Mouse (Mus musculus) limb, embryonic 11.5 days (tissue): Measurements from ENCODE around the gene Pak1ip1. TPM values are rescaled to one million over a fixed set of nuclear protein-coding genes. Genes with fewer than 3 reads are reported as not detected.

Source experiments
- ATAC-seq: fragments of 200-750 bp; cut with Nextera tagmentation; 2 replicates; pipeline ENCODE4 v1.8.0; 2017; ENCODE audit warnings: low read depth; ENCODE audit not compliant: insufficient number of reproducible peaks, low FRiP score, low TSS enrichment
- DNase-seq: peaks from one replicate; pipeline ENCODE4 v3.0.0-alpha.2; 2015; ENCODE audit warnings: low spot score
- H3K27ac ChIP-seq: fragments of 300-500 bp; sonication (generic); replicated peaks from 2 replicates; pipeline ENCODE4 v1.5.1; 2014; ENCODE audit warnings: low read depth, mild to moderate bottlenecking, low read length
- H3K27me3 ChIP-seq: fragments of 300-500 bp; sonication (generic); 2 replicates; pipeline ENCODE4 v1.6.1; 2014; ENCODE audit warnings: mild to moderate bottlenecking, low read length, mixed read lengths; ENCODE audit not compliant: control insufficient read depth, insufficient read depth
- H3K36me3 ChIP-seq: fragments of 300-500 bp; sonication (generic); 2 replicates; pipeline ENCODE4 v1.6.1; 2014; ENCODE audit warnings: mild to moderate bottlenecking, low read length, moderate library complexity, mixed read lengths; ENCODE audit not compliant: control insufficient read depth, insufficient read depth
- H3K4me1 ChIP-seq: fragments of 300-500 bp; sonication (generic); 2 replicates; pipeline ENCODE4 v1.6.1; 2014; ENCODE audit warnings: low read length, mixed read lengths; ENCODE audit not compliant: control insufficient read depth, insufficient read depth
- H3K4me2 ChIP-seq: fragments of 300-500 bp; sonication (generic); 2 replicates; pipeline ENCODE4 v1.6.1; 2014; ENCODE audit warnings: low read depth, mild to moderate bottlenecking, moderate library complexity; ENCODE audit not compliant: severe bottlenecking
- H3K4me3 ChIP-seq: fragments of 300-500 bp; sonication (generic); 2 replicates; pipeline ENCODE4 v1.5.1; 2014; ENCODE audit warnings: low read depth, low read length
- H3K9ac ChIP-seq: fragments of 300-500 bp; sonication (generic); 2 replicates; pipeline ENCODE4 v1.6.1; 2014; ENCODE audit warnings: mild to moderate bottlenecking, low read length
- H3K9me3 ChIP-seq: fragments of 300-500 bp; sonication (generic); 2 replicates; pipeline ENCODE4 v1.6.1; 2016; ENCODE audit warnings: low read length; ENCODE audit not compliant: control insufficient read depth
- WGBS: fragments of 180-500 bp; shearing (Covaris S2); extraction: QIAGEN DNeasy Blood & Tissue Kit; methylation state at CpG from one replicate; pipeline ENCODE4 v1.1.7; 2014; 5-methylcytosine and 5-hydroxymethylcytosine counted together
- polyA plus RNA-seq: library from polyadenylated mRNA; unstranded; fragments of >200 nt; fragmentation: Nextera tagmentation; extraction: Ambion mirVana; gene quantifications from 2 replicates; pipeline ENCODE4 v1.2.1, GENCODE M21; 2014

The Pak1ip1 gene
- polyA plus RNA-seq, 1 experiment from 2014 or later: 65.1 TPM

GRCm38 (mm10) chr13:41016797-41017405 is 16.1 kb downstream of the Pak1ip1 start:
- no peak for ATAC-seq
- Histone ChIP-seq H3K9me3 (no peaks in the 10 kb centered on the region), H3K27ac (peak overlapping the region; percentile 62), H3K4me1 (peaks cover 5% of the 10 kb centered on the region), H3K4me2 (peak overlapping the region; percentile 66), H3K36me3 (peaks cover 17% of the 10 kb centered on the region), H3K4me3 (peak overlapping the region; percentile 69), H3K27me3 (no peaks in the 10 kb centered on the region), H3K9ac (peak overlapping the region; percentile 76)
- no peak for DNase-seq
- WGBS: 52% methylated on average over 12 of the region's 12 CpGs

- ATAC-seq (peak; percentile 33; the same call in 1 of the 2 replicates), DNase-seq (no peak)
- Histone ChIP-seq H3K4me1 (peaks cover 5% of the 10 kb centered on the region), H3K9ac (no peak overlapping the region), H3K27me3 (no peaks in the 10 kb centered on the region), H3K9me3 (no peaks in the 10 kb centered on the region), H3K36me3 (peaks cover 13% of the 10 kb centered on the region), H3K4me3 (no peak overlapping the region), H3K4me2 (no peak overlapping the region), H3K27ac (no peak overlapping the region)
- 88% methylated on average over 4 of the region's 4 CpGs for WGBS
These were observed 17.0 kb downstream of the Pak1ip1 start for GRCm38 (mm10) chr13:41017832-41018231.

GRCm38 (mm10) chr13:41018236-41018635 is 17.4 kb downstream of the Pak1ip1 start:
- no peak overlapping the region for H3K9ac ChIP-seq
- 94% methylated on average over 9 of the region's 9 CpGs for WGBS
- H3K4me1 ChIP-seq: peaks cover 5% of the 10 kb centered on the region
- H3K27ac ChIP-seq: no peak overlapping the region
- H3K4me3 ChIP-seq: no peak overlapping the region
- H3K36me3 ChIP-seq: peaks cover 10% of the 10 kb centered on the region
- H3K4me2 ChIP-seq: peak overlapping the region; percentile 10; the same call in 1 of the 2 replicates
- H3K9me3 ChIP-seq: no peaks in the 10 kb centered on the region
- DNase-seq (no peak), ATAC-seq (no peak)
- no peaks in the 10 kb centered on the region for H3K27me3 ChIP-seq

GRCm38 (mm10) chr13:41018756-41019591 is 18.2 kb downstream of the Pak1ip1 start:
- H3K27me3 ChIP-seq: no peaks in the 10 kb centered on the region
- no peak for ATAC-seq
- H3K4me2 ChIP-seq: no peak overlapping the region

GRCm38 (mm10) chr13:41020494-41020893 is 19.7 kb downstream of the Pak1ip1 start:
- Histone ChIP-seq H3K4me2 (no peak overlapping the region), H3K9me3 (no peaks in the 10 kb centered on the region), H3K36me3 (peaks cover 7% of the 10 kb centered on the region), H3K4me1 (peaks cover 5% of the 10 kb centered on the region), H3K27me3 (no peaks in the 10 kb centered on the region), H3K4me3 (no peak overlapping the region), H3K9ac (no peak overlapping the region), H3K27ac (no peak overlapping the region)
- DNase-seq: no peak
- 71% methylated on average over 7 of the region's 7 CpGs for WGBS
- ATAC-seq: no peak

More at GRCm38 (mm10) chr13:41018756-41019591, 18.2 kb downstream of the Pak1ip1 start:
- H3K4me3 ChIP-seq: no peak overlapping the region
- no peaks in the 10 kb centered on the region for H3K9me3 ChIP-seq
- no peak overlapping the region for H3K9ac ChIP-seq
- peaks cover 5% of the 10 kb centered on the region for H3K4me1 ChIP-seq
- DNase-seq: no peak
- H3K36me3 ChIP-seq: peaks cover 8% of the 10 kb centered on the region
- H3K27ac ChIP-seq: no peak overlapping the region
- 94% methylated on average over 13 of the region's 13 CpGs for WGBS

- Histone ChIP-seq H3K4me1 (peaks cover 5% of the 10 kb centered on the region), H3K9me3 (no peaks in the 10 kb centered on the region), H3K4me2 (no peak overlapping the region), H3K27me3 (no peaks in the 10 kb centered on the region), H3K27ac (no peak overlapping the region), H3K9ac (no peak overlapping the region), H3K4me3 (no peak overlapping the region), H3K36me3 (peaks cover 7% of the 10 kb centered on the region)
- ATAC-seq (no peak), DNase-seq (no peak)
- WGBS: 89% methylated on average over 6 of the region's 6 CpGs
These were observed 20.8 kb downstream of the Pak1ip1 start for GRCm38 (mm10) chr13:41021607-41022006.

- no peaks in the 10 kb centered on the region for H3K27me3 ChIP-seq
- H3K36me3 ChIP-seq: peaks cover 7% of the 10 kb centered on the region
- DNase-seq (no peak), ATAC-seq (no peak)
- no peak overlapping the region for H3K4me2 ChIP-seq
- H3K9me3 ChIP-seq: no peaks in the 10 kb centered on the region
- WGBS: 90% methylated on average over 13 of the region's 13 CpGs
- no peak overlapping the region for H3K4me3 ChIP-seq
- no peak overlapping the region for H3K9ac ChIP-seq
- peaks cover 1% of the 10 kb centered on the region; the same call in 1 of the 2 replicates for H3K4me1 ChIP-seq
- H3K27ac ChIP-seq: no peak overlapping the region
These were observed 21.3 kb downstream of the Pak1ip1 start for GRCm38 (mm10) chr13:41022099-41022498.

- DNase-seq (no peak), ATAC-seq (no peak)
- 78% methylated on average over 5 of the region's 5 CpGs for WGBS
- Histone ChIP-seq H3K9ac (no peak overlapping the region), H3K4me3 (no peak overlapping the region), H3K27ac (no peak overlapping the region), H3K27me3 (no peaks in the 10 kb centered on the region), H3K4me1 (no peaks in the 10 kb centered on the region), H3K4me2 (no peak overlapping the region), H3K9me3 (no peaks in the 10 kb centered on the region), H3K36me3 (no peaks in the 10 kb centered on the region)
These were observed 29.3 kb downstream of the Pak1ip1 start for GRCm38 (mm10) chr13:41030098-41030497.
